Mouse (Mus musculus) spleen, postnatal 0 days (tissue): ENCODE results near the gene Ice2. TPM values are rescaled to one million over a fixed set of nuclear protein-coding genes. Genes with fewer than 3 reads are reported as not detected.

ENCODE experiments used
- polyA plus RNA-seq: library from polyadenylated mRNA; unstranded; fragments of >200 nt; fragmentation: Nextera tagmentation; extraction: Ambion mirVana; gene quantifications from 2 replicates; pipeline ENCODE4 v1.2.1, GENCODE M21; 2015

Gene Ice2
- 6.8 and 9.1 TPM in 2 replicates for polyA plus RNA-seq

GRCm38 (mm10) chr9:69397760-69398452 is at the start of gene Ice2:
Ice2 (plus strand) TSS chr9:69397906.

DNA sequence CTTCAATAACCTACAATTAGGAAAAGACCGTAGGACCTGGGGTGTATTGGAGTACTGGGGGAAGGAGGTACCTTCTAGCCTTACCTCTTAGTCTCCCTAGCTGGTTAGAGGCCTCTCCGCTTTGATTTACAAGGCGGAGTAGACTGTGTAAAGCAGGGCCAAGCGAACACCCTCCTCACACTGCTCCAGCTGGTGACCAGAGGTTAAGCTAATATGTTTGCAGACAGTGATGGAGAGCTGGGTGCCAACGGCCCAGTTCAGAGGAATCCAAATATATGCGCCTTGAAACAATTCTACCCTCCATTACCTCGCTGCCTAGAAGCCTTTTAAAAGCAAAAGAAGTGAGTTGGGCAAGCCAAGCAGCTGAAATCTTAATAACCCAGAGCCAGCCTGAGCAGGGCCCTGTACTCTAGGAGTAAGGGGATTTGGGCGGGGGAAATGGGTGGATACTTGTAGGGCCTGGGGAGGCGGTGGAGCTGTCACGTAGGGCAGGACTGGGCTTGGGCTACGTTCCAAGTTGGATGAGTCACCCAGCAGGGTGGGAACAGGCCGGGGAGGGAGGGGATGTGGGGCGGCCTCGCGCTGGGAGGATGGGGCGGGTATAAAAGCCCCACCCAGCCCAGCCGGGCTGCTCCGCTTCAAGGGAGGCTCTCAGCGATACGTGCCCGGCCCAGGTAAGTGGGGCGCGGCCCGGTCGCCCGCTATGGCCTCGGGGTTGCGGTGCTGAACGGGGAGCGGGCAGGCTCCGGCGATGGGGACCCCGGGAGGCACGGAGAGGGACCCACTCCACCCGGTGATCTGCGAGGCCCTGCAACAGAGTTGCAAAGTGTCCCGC is 55.6 kb downstream of the Ice2 start, which contains the start of gene Anxa2:
Anxa2 (plus strand) TSS at position 555 of the 835 bp plus-strand sequence.

Other genes starting within 250 kb of the Ice2 start
- 250 and 319 TPM in 2 replicates for gene Anxa2, start 55.7 kb downstream of the Ice2 start, polyA plus RNA-seq